Mouse (Mus musculus): Measurements from ENCODE around the gene Caskin2. TPM values are rescaled to one million over a fixed set of nuclear protein-coding genes. Genes with fewer than 3 reads are reported as not detected.

Caskin2 gene
- polyA plus RNA-seq, 1 experiment from 2014 or later: 21.5 TPM

DNA sequence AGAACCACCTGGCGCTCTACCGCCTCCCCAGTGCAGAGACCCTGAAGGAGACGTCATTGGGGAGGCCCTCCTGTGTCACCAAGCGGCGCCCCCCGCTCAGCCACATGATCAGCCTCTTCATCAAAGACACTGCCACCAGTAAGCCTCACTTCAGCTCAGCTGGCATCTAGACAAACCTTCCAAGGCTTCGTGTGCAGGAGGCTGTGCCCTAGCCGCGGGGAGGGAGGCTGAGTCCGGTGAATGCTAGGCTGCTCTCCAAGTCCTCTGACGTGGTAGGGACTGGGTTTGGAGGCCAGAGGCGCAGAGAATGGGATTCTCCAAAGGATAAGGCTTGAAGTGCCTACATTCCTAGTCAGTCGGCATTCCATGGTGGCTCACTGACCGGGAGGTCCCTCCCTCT lies 21.1 kb downstream of the Caskin2 start:
- Histone ChIP-seq H3K27ac (ENCODE audit: low read length) (no peak overlapping the region), H3K36me3 (ENCODE audit: insufficient read depth, low read length) (peaks cover 59% of the 10 kb centered on the region), H3K9ac (replicated peaks; ENCODE audit: low read length) (no peak overlapping the region), H3K4me1 (ENCODE audit: insufficient read depth, low read length) (no peaks in the 10 kb centered on the region), H3K27me3 (ENCODE audit: insufficient read depth, low read length) (no peaks in the 10 kb centered on the region), H3K9me3 (ENCODE audit: low read length) (no peaks in the 10 kb centered on the region), H3K4me3 (ENCODE audit: low read length) (no peak overlapping the region), H3K4me2 (replicated peaks; ENCODE audit: low read depth, low read length) (no peak overlapping the region)
- 91% methylated on average over 14 of the region's 14 CpGs for WGBS
- ATAC-seq (ENCODE audit: low FRiP score, low TSS enrichment): no peak

DNA sequence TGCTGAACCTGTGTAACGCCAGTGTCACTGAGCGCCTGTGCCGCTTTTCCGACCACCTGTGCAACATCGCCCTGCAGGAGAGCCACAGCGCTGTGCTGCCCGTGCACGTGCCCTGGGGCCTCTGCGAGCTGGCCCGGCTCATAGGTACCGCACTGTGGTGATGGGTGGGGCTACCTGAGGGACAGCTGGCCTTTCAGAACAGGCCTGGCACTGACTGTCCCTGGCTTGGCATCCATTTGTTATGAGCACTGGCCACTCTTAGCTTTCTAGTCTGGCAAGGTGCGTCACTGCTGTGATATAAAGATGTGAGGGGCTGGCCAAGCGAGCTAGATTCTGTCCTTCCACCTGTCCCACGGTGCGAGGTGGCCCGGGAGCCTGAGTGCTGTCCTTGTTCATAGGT lies 21.5 kb downstream of the Caskin2 start:
- ATAC-seq (ENCODE audit: low FRiP score, low TSS enrichment): no peak

DNA sequence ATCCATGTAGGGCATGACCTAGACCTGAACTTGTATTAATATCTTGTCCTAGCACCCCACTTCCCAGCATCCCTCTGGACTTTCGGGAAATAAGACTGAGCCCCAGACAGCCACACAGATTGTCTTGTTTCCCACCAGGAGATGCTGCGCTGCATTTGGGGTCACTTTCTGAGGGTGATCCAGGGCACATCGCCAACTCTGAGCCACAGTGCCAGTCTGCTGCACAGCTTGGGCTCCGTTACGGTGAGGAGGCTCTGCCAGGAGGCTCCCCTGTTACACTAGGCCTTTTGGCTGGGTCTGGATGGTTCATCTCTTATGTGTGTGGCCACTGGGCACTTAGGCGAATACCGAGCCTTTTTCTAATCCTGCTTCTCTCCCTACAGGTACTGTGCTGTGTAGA lies 23.7 kb downstream of the Caskin2 start:
- no peak overlapping the region for H3K4me2 ChIP-seq (replicated peaks; ENCODE audit: low read depth, low read length)
- H3K9me3 ChIP-seq (ENCODE audit: low read length): no peaks in the 10 kb centered on the region
- H3K27me3 ChIP-seq (ENCODE audit: insufficient read depth, low read length): no peaks in the 10 kb centered on the region
- H3K27ac ChIP-seq (ENCODE audit: low read length): no peak overlapping the region
- WGBS: 92% methylated on average over 7 of the region's 7 CpGs
- no peak for ATAC-seq (ENCODE audit: low FRiP score, low TSS enrichment)
- H3K36me3 ChIP-seq (ENCODE audit: insufficient read depth, low read length): peaks cover 56% of the 10 kb centered on the region
- peaks cover 14% of the 10 kb centered on the region for H3K4me1 ChIP-seq (ENCODE audit: insufficient read depth, low read length)
- H3K4me3 ChIP-seq (ENCODE audit: low read length): no peak overlapping the region
- no peak overlapping the region for H3K9ac ChIP-seq (replicated peaks; ENCODE audit: low read length)

More for the DNA sequence above, 21.5 kb downstream of the Caskin2 start:
- no peak overlapping the region for H3K9ac ChIP-seq (replicated peaks; ENCODE audit: low read length)
- no peaks in the 10 kb centered on the region for H3K4me1 ChIP-seq (ENCODE audit: insufficient read depth, low read length)
- no peak overlapping the region for H3K4me3 ChIP-seq (ENCODE audit: low read length)
- H3K9me3 ChIP-seq (ENCODE audit: low read length): no peaks in the 10 kb centered on the region
- H3K27me3 ChIP-seq (ENCODE audit: insufficient read depth, low read length): no peaks in the 10 kb centered on the region
- WGBS: 88% methylated on average over 16 of the region's 16 CpGs
- no peak overlapping the region for H3K27ac ChIP-seq (ENCODE audit: low read length)
- H3K36me3 ChIP-seq (ENCODE audit: insufficient read depth, low read length): peaks cover 61% of the 10 kb centered on the region
- no peak overlapping the region for H3K4me2 ChIP-seq (replicated peaks; ENCODE audit: low read depth, low read length)

DNA sequence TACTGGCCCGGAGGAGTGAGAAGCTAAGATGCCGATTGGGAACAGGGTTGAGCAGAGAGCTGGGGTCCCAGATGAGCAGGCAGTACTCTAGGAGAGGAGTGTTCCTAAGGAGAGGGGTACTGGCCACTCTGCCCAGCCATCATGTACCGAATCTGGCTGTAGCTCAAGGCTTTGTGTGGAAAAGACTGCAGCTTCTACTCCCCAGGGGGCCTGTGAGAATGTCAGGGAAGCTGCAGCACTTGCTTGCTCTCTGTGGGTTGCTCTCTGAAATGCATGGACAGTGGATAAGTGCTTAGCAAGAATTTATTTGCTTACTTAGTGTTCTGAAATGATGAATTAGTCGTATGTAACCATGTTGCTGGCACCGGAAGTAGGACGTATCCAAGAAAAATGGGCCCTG lies 27.0 kb downstream of the Caskin2 start:
- no peak overlapping the region for H3K4me3 ChIP-seq (ENCODE audit: low read length)
- peak overlapping the region; percentile 46; the same call in 1 of the 2 replicates for H3K9ac ChIP-seq (replicated peaks; ENCODE audit: low read length)
- H3K4me1 ChIP-seq (ENCODE audit: insufficient read depth, low read length): peaks cover 14% of the 10 kb centered on the region
- no peak overlapping the region for H3K4me2 ChIP-seq (replicated peaks; ENCODE audit: low read depth, low read length)
- ATAC-seq (ENCODE audit: low FRiP score, low TSS enrichment): no peak
- H3K27me3 ChIP-seq (ENCODE audit: insufficient read depth, low read length): no peaks in the 10 kb centered on the region
- no peaks in the 10 kb centered on the region for H3K9me3 ChIP-seq (ENCODE audit: low read length)
- 56% methylated on average over 6 of the region's 6 CpGs for WGBS
- no peak overlapping the region for H3K27ac ChIP-seq (ENCODE audit: low read length)
- peaks cover 28% of the 10 kb centered on the region for H3K36me3 ChIP-seq (ENCODE audit: insufficient read depth, low read length)

DNA sequence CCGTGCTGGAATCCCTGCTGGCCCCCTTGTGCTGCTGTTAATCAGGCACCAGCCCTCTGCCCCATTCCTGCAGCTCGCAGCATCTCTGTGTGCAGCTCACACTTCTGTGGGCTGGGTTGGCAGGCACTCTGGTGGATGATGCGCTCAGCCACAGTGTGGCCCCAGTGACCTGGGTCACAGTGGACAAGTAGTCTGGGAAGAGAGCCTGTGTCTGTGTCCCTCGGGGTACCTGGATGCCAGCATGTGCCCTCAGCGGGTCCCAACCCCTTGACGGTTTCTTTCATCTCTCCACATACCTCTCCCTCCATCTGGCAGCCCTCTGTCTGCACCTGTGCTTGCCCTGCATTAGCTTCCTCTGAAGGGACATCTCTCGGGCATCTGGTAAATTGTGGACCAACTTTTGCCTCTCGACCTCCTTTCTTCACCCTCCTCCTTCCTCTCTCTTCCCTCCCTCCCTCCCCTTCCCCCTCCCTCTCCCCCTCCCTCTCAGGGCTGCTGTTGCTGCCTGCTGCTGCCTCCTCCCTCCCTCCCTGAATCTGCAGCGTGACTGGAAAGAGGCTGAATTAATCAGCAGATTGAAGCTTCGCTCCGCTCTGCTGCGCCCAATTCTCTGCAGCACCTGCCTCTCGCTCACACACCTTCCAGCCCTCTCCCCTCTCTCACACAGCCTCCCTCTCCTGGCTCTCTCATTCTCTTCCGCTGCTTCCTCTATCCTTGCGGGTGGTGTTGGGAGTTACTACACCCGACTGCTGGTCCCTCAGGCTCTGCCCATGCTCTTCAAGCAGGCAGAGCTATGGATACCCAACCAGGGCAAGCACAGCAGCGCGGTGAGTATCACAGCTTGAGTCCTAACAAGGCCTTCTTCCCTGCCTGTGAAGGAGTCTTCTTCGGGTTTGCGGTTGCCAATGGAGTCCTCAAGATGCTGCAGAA lies 33.0 kb downstream of the Caskin2 start:
- Histone ChIP-seq H3K9me3 (ENCODE audit: low read length) (no peaks in the 10 kb centered on the region), H3K4me1 (ENCODE audit: insufficient read depth, low read length) (peaks cover 60% of the 10 kb centered on the region), H3K9ac (replicated peaks; ENCODE audit: low read length) (0 out of 2 replicates have a peak overlapping the region, but pooled peaks have one; percentile 3), H3K4me2 (replicated peaks; ENCODE audit: low read depth, low read length) (peak overlapping the region; percentile 28), H3K27me3 (ENCODE audit: insufficient read depth, low read length) (no peaks in the 10 kb centered on the region), H3K36me3 (ENCODE audit: insufficient read depth, low read length) (0 out of 2 replicates have a peak, but pooled peaks cover under 1% of the 10 kb centered on the region), H3K27ac (ENCODE audit: low read length) (peak overlapping the region; percentile 93), H3K4me3 (ENCODE audit: low read length) (peak overlapping the region; percentile 17; the same call in 1 of the 2 replicates)
- WGBS: 22% methylated on average over 20 of the region's 20 CpGs
- peak; percentile 44 for ATAC-seq (ENCODE audit: low FRiP score, low TSS enrichment)

DNA sequence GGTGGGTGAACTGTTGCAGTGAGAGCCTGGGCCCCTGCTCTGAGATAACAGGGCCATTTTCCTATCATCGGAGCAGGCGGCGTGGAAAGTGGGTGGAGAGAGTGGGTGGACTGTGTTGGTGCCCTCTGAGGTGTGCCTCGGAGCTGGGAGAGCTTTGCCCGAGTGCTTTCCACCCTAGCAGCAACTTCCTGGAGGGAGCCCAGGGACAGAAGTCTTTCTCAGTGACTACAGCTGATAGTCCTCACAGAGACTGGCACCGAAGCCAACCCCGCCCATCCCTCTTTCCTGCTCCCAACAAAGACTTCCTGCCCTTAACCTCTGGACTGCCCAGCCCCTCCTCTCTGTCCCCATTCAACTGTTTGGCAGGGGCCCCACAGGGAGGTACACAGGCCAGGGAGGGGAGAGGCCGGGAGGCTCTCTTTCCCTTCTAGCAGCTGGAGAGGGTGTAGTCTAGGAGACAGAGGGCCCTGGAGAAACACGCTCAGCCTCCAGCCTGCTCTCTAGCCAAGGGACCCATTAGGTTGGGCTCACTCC lies 34.3 kb downstream of the Caskin2 start:
- Histone ChIP-seq H3K9me3 (ENCODE audit: low read length) (no peaks in the 10 kb centered on the region), H3K36me3 (ENCODE audit: insufficient read depth, low read length) (no peaks in the 10 kb centered on the region), H3K27ac (ENCODE audit: low read length) (peak overlapping the region; percentile 93), H3K4me1 (ENCODE audit: insufficient read depth, low read length) (peaks cover 67% of the 10 kb centered on the region), H3K9ac (replicated peaks; ENCODE audit: low read length) (peak overlapping the region; percentile 53), H3K4me3 (ENCODE audit: low read length) (no peak overlapping the region), H3K4me2 (replicated peaks; ENCODE audit: low read depth, low read length) (peak overlapping the region; percentile 0; the same call in 1 of the 2 replicates), H3K27me3 (ENCODE audit: insufficient read depth, low read length) (no peaks in the 10 kb centered on the region)
- 2% methylated on average over 9 of the region's 9 CpGs for WGBS
- peak; percentile 94 for ATAC-seq (ENCODE audit: low FRiP score, low TSS enrichment)

DNA sequence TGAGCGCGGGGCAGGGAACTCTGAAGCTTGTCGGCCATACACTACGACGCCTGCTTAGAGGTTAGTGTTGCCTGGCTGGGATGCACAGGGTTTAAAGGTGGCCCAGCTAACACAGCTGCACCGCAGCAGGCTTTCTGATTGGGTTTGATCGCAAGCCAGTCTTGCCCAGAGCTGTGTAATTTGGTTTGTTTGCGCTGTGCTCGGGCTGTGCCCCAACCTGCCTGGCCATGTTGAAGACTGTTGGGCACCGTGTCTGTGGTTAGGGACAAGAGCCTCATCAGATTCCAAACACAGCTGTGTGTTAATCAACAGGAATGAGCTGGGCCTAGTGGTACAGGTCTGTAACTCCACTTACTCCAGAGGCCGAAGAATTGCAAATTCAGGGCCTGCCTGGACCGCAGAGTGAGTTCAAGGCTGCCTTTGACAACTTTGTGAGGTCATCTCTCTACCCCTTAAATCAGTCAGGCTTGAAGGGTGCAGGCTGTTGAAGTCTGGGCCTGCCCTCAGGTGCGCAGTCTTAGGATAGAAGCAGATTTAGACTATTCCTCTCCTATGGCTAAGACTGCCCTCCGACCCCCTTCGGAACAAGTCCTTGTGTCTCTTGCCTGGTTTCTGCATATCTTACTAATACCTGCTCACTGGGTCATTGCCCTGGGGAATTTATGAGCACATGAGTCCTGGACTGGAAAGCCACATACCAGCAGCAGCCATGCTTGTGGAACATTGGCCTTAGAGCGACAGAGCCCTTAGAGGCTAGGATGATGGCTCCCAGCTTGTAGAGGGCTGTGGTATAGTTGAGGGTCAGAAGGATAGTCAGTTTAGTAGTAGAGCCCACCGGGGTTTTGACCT lies 35.7 kb downstream of the Caskin2 start:
- Histone ChIP-seq H3K36me3 (ENCODE audit: insufficient read depth, low read length) (0 out of 2 replicates have a peak, but pooled peaks cover 2% of the 10 kb centered on the region), H3K4me1 (ENCODE audit: insufficient read depth, low read length) (peaks cover 67% of the 10 kb centered on the region), H3K4me2 (replicated peaks; ENCODE audit: low read depth, low read length) (no peak overlapping the region), H3K9me3 (ENCODE audit: low read length) (no peaks in the 10 kb centered on the region), H3K27me3 (ENCODE audit: insufficient read depth, low read length) (no peaks in the 10 kb centered on the region), H3K27ac (ENCODE audit: low read length) (peak overlapping the region; percentile 57), H3K4me3 (ENCODE audit: low read length) (no peak overlapping the region), H3K9ac (replicated peaks; ENCODE audit: low read length) (peak overlapping the region; percentile 6; the same call in 1 of the 2 replicates)
- WGBS: 78% methylated on average over 17 of the region's 17 CpGs
- no peak for ATAC-seq (ENCODE audit: low FRiP score, low TSS enrichment)

DNA sequence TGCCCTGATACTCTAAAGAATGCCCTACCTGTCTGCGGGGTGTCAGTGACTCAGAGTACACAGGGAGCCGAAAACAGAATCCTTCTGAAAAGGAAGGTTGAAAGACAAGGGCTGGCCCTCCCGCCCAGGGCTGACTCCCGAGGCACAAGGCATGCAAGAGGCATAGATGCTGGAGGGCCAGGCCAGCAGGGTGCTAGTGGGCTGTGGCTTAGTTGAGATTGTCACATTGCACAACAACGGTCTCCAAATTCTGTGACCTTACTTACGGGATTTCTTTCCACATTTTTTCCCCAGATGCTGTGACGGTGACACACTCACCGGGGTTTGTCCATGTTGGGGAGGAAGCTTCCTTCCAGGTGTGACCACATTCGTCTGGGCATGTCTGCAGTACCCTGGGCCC lies 36.5 kb downstream of the Caskin2 start:
- no peak overlapping the region for H3K4me2 ChIP-seq (replicated peaks; ENCODE audit: low read depth, low read length)
- no peaks in the 10 kb centered on the region for H3K27me3 ChIP-seq (ENCODE audit: insufficient read depth, low read length)
- H3K4me3 ChIP-seq (ENCODE audit: low read length): no peak overlapping the region
- ATAC-seq (ENCODE audit: low FRiP score, low TSS enrichment): no peak
- H3K9ac ChIP-seq (replicated peaks; ENCODE audit: low read length): 0 out of 2 replicates have a peak overlapping the region, but pooled peaks have one; percentile 18
- H3K9me3 ChIP-seq (ENCODE audit: low read length): no peaks in the 10 kb centered on the region
- WGBS: 72% methylated on average over 9 of the region's 9 CpGs
- H3K4me1 ChIP-seq (ENCODE audit: insufficient read depth, low read length): peaks cover 67% of the 10 kb centered on the region
- H3K27ac ChIP-seq (ENCODE audit: low read length): peak overlapping the region; percentile 37; the same call in 1 of the 2 replicates
- 0 out of 2 replicates have a peak, but pooled peaks cover 5% of the 10 kb centered on the region for H3K36me3 ChIP-seq (ENCODE audit: insufficient read depth, low read length)
